Mouse (Mus musculus) heart, embryonic 16.5 days (tissue): ENCODE measurements around the gene Acoxl. TPM values are rescaled to one million over a fixed set of nuclear protein-coding genes. Genes with fewer than 3 reads are reported as not detected.

ENCODE experiments used
- ATAC-seq: fragments of 200-750 bp; cut with Nextera tagmentation; replicated peaks from 2 replicates; pipeline ENCODE4 v1.8.0; 2017; ENCODE audit warnings: moderate number of reproducible peaks; ENCODE audit not compliant: insufficient read depth, low FRiP score; ENCODE audit errors: extremely low read depth
- H3K27ac ChIP-seq: fragments of 300-500 bp; sonication (generic); 2 replicates; pipeline ENCODE4 v1.5.1; 2014; ENCODE audit warnings: mild to moderate bottlenecking, low read length, control low read depth, moderate library complexity
- H3K27me3 ChIP-seq: fragments of 300-500 bp; sonication (generic); 2 replicates; pipeline ENCODE4 v1.6.1; 2014; ENCODE audit warnings: low read length, mixed read lengths; ENCODE audit not compliant: control insufficient read depth, insufficient read depth
- H3K36me3 ChIP-seq: fragments of 300-500 bp; sonication (generic); 2 replicates; pipeline ENCODE4 v1.6.1; 2014; ENCODE audit not compliant: control insufficient read depth, insufficient read depth
- H3K4me1 ChIP-seq: fragments of 300-500 bp; sonication (generic); 2 replicates; pipeline ENCODE4 v1.6.1; 2014; ENCODE audit warnings: low read length, mixed read lengths; ENCODE audit not compliant: control insufficient read depth, insufficient read depth
- H3K4me2 ChIP-seq: fragments of 300-500 bp; sonication (generic); 2 replicates; pipeline ENCODE4 v1.6.1; 2014; ENCODE audit warnings: low read depth, mild to moderate bottlenecking, control low read depth, low read length
- H3K4me3 ChIP-seq: fragments of 300-500 bp; sonication (generic); 2 replicates; pipeline ENCODE4 v1.5.1; 2014; ENCODE audit warnings: mild to moderate bottlenecking, control low read depth, low read length
- H3K9ac ChIP-seq: fragments of 300-500 bp; sonication (generic); 2 replicates; pipeline ENCODE4 v1.6.1; 2014; ENCODE audit warnings: low read length, control low read depth
- H3K9me3 ChIP-seq: fragments of 300-500 bp; sonication (generic); replicated peaks from 2 replicates; pipeline ENCODE4 v1.6.1; 2016; ENCODE audit warnings: low read length; ENCODE audit not compliant: control insufficient read depth
- WGBS: fragments of 180-500 bp; shearing (Covaris S2); extraction: QIAGEN DNeasy Blood & Tissue Kit; methylation state at CpG from one replicate; pipeline ENCODE4 v1.1.7; 2014; 5-methylcytosine and 5-hydroxymethylcytosine counted together
- polyA plus RNA-seq: library from polyadenylated mRNA; unstranded; fragments of >200 nt; fragmentation: Nextera tagmentation; extraction: Ambion mirVana; gene quantifications from 2 replicates; pipeline ENCODE4 v1.2.1, GENCODE M21; 2015

The Acoxl gene
- polyA plus RNA-seq, 1 experiment from 2014 or later: 0.11 TPM

DNA sequence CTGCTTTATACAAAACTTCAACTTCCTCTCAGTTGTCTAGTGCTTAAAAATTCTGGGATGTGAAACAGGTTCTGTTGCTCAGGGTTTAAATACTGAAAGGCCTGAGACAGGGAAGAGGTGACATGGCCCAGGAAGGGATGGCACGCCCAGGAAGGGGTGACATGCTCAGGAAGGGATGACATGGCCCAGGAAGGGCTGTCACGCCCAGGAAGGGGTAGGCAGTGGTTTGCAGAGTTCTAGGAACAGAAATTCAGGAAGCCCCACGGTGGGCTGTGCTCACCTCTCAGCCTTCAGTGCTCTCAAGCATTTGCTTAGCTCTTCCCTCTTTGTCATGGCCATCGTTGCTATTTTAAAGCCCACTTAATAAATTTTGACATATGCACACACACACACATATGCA lies 216.2 kb downstream of the Acoxl start:
- H3K27ac ChIP-seq: no peak overlapping the region
- 60% methylated on average over 4 of the region's 4 CpGs for WGBS
- H3K27me3 ChIP-seq: no peaks in the 10 kb centered on the region
- peaks cover 3% of the 10 kb centered on the region; the same call in 1 of the 2 replicates for H3K9me3 ChIP-seq
- H3K4me1 ChIP-seq: no peaks in the 10 kb centered on the region
- H3K9ac ChIP-seq: no peak overlapping the region
- no peak overlapping the region for H3K4me2 ChIP-seq
- H3K4me3 ChIP-seq: no peak overlapping the region
- no peaks in the 10 kb centered on the region for H3K36me3 ChIP-seq
- ATAC-seq: no peak

DNA sequence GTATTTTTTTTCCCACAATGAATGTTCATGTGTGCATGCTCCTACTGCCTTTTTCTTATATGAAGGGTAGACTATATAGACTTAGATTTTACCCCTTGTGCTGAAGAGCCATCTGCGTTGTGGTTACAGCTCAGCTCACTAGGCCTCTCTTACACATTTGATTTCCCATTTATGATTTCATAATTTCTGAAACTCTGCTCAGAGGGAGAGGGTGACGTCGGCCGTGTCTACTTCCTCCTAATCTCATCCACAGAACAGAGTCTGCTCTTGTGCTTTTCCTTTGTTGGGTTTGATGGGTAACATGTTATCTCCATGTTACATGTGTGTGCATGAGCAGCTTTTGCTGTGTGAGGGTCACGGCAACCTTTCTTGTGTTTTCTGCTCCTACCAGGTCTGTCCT lies 219.2 kb downstream of the Acoxl start:
- Histone ChIP-seq H3K27ac (no peak overlapping the region), H3K4me2 (no peak overlapping the region), H3K9ac (no peak overlapping the region), H3K9me3 (peaks cover 3% of the 10 kb centered on the region; the same call in 1 of the 2 replicates), H3K27me3 (no peaks in the 10 kb centered on the region), H3K4me1 (no peaks in the 10 kb centered on the region), H3K4me3 (no peak overlapping the region), H3K36me3 (no peaks in the 10 kb centered on the region)
- WGBS: 89% methylated on average over 5 of the region's 5 CpGs
- no peak for ATAC-seq

DNA sequence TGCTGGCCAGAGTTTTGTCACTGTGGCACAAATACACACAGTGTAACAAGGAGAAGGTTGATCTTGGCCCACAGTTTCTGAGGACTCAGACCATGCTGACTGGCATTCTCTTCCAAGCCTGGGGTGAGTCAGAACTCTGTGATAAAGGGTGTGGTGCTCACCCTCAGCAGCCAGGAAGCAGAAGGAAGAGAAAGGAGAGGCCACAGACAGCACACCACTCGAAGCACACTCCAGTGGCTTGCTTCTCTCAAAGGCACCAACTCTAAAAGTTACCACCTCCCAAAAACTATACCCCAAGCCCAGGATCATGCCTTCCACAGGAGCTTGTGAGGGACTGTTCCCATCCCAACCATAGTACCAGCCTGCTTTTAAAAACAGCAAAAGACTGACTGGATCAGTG lies 220.0 kb downstream of the Acoxl start:
- H3K27ac ChIP-seq: no peak overlapping the region
- H3K27me3 ChIP-seq: no peaks in the 10 kb centered on the region
- H3K4me2 ChIP-seq: no peak overlapping the region
- H3K36me3 ChIP-seq: no peaks in the 10 kb centered on the region
- peaks cover 3% of the 10 kb centered on the region; the same call in 1 of the 2 replicates for H3K9me3 ChIP-seq
- ATAC-seq: no peak
- H3K4me1 ChIP-seq: no peaks in the 10 kb centered on the region
- H3K4me3 ChIP-seq: no peak overlapping the region
- no peak overlapping the region for H3K9ac ChIP-seq
- 40% methylated on average over 1 of the region's 1 CpGs for WGBS

DNA sequence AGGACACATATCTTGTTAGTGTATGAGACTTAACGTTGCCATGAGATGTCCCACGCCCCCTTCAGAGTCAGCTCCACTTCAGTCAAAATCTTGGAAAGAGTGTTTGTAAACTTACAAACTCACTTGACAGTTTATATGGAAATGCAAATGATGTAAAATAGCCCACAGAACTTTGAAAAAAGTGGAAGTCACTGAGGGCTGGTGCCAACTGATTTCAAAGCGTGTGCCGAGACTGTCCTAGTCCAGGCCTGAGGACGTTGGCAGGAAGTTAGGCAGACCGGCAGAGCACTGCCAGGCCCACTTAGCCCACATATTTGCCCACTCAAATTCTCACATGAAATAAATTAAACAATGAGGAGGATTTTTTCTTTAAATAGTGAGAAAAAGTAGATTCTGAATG lies 221.5 kb downstream of the Acoxl start:
- H3K9ac ChIP-seq: no peak overlapping the region
- no peaks in the 10 kb centered on the region for H3K4me1 ChIP-seq
- no peak overlapping the region for H3K27ac ChIP-seq
- WGBS: 65% methylated on average over 6 of the region's 6 CpGs
- H3K9me3 ChIP-seq: no peaks in the 10 kb centered on the region
- no peaks in the 10 kb centered on the region for H3K36me3 ChIP-seq
- no peaks in the 10 kb centered on the region for H3K27me3 ChIP-seq
- no peak overlapping the region for H3K4me2 ChIP-seq
- no peak for ATAC-seq
- no peak overlapping the region for H3K4me3 ChIP-seq

DNA sequence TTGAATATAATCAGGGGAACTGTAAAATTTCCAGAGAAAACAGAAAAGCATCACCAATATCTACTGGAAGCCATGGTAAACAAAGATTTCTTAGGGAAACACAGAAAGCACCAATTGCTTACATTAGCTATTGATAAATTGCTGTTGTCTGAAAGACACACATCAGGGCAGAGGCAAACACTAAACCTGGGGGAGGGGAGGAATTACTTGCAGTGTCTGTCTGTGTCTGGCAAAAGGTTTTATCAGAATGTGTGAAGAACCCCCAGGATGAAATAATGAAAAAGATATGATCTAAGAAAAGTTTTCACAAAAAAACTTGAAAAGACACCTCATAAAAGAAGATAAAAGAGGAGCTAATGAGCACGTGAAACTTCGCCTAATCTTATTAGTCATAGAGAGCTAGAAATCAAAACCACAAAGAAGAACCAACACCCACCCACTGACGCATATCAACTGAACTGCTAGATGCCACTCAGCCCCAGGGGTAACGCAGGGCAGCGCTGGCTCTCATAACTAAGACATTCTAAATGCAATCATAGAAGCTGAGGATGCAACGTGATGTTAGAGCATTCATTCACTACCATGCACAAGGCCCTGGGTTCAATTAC lies 222.1 kb downstream of the Acoxl start:
- no peak overlapping the region for H3K4me3 ChIP-seq
- no peaks in the 10 kb centered on the region for H3K36me3 ChIP-seq
- H3K4me1 ChIP-seq: no peaks in the 10 kb centered on the region
- H3K27ac ChIP-seq: no peak overlapping the region
- no peak overlapping the region for H3K9ac ChIP-seq
- no peak overlapping the region for H3K4me2 ChIP-seq
- 50% methylated on average over 6 of the region's 6 CpGs for WGBS
- H3K9me3 ChIP-seq: no peaks in the 10 kb centered on the region
- no peak for ATAC-seq
- H3K27me3 ChIP-seq: no peaks in the 10 kb centered on the region

DNA sequence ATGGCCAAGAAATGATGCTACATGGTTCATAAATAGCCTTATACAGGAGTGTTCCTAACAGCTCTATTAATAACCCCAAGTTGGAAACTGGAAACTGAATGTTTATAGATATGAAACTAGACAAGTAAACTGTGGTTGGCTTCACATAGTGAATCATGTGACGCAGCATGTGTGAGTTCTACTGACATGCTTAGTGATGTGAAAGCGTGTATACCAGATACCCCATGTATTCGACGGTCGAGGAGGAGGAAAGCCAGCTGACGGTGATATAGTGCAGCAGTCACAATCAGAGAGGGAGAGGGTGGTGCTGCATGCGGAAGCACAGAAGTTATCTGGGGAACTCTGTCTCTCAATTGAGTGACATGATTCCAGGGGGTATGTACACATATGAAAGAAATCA lies 222.8 kb downstream of the Acoxl start:
- Histone ChIP-seq H3K36me3 (no peaks in the 10 kb centered on the region), H3K9ac (no peak overlapping the region), H3K4me2 (no peak overlapping the region), H3K27me3 (no peaks in the 10 kb centered on the region), H3K4me1 (no peaks in the 10 kb centered on the region), H3K4me3 (no peak overlapping the region), H3K27ac (no peak overlapping the region), H3K9me3 (no peaks in the 10 kb centered on the region)
- 40% methylated on average over 7 of the region's 7 CpGs for WGBS
- ATAC-seq: no peak

DNA sequence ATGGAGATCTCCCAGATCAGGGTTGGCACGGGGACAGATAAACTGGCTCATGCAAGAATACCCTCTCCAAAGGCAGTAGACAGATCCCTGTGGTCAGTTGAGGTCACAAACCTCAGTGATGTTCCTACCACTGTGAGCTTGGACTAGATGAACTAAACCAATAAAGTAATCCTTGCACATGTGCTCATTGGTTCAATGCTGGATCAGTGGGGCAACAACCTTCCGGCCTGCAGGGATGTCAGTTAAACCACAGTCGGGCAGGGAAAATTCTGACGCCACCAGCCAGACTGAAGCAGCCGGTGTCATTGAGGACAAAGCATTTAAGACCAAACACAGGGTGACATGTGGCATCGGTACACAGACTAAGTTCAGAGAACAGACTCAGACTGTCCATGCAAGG lies 224.1 kb downstream of the Acoxl start:
- Histone ChIP-seq H3K27ac (no peak overlapping the region), H3K4me2 (no peak overlapping the region), H3K27me3 (no peaks in the 10 kb centered on the region), H3K36me3 (no peaks in the 10 kb centered on the region), H3K9ac (no peak overlapping the region), H3K4me3 (no peak overlapping the region), H3K9me3 (no peaks in the 10 kb centered on the region), H3K4me1 (no peaks in the 10 kb centered on the region)
- ATAC-seq: no peak
- WGBS: 83% methylated on average over 6 of the region's 6 CpGs

DNA sequence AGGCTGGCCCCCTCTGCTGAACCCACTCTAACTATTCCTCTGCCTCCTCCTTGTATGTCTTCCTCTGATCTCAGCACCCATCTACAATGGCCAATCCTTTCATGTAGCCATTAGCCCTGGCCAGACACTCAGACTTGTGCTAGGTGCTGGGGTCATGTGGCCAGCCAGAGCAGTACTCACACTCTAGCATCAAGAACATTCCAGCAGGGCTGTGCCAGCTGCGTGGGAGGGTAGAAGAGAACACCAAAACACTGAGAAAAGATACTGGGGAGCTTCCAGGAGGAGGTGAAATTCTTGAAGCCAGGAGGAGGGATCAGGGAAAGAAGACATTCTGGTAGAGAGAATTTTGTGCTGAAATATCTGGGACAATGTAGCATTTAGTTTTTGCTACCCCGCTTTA lies 226.3 kb downstream of the Acoxl start:
- 87% methylated on average over 2 of the region's 2 CpGs for WGBS
- Histone ChIP-seq H3K4me1 (no peaks in the 10 kb centered on the region), H3K27ac (no peak overlapping the region), H3K36me3 (no peaks in the 10 kb centered on the region), H3K4me3 (no peak overlapping the region), H3K9ac (no peak overlapping the region), H3K4me2 (no peak overlapping the region), H3K9me3 (no peaks in the 10 kb centered on the region), H3K27me3 (no peaks in the 10 kb centered on the region)
- no peak for ATAC-seq

DNA sequence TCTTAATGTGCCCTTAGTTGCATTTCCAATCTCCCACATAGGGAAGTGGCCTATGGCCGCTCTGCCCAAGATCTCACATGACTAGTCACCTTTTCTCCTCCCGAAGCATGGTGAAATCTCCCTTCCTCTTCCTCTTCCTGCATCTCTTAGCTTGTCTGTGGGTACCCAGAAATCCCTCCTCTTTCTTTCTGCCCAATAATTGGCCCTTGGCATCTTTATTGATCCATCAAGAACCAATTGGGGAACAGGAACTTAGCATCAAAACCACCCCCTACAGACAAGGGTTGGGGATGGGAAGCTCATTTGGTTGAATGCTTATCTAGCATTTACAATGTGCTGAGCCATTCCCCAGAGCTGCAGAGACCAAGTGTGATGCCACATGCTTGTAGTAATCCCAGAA lies 226.9 kb downstream of the Acoxl start:
- H3K36me3 ChIP-seq: no peaks in the 10 kb centered on the region
- WGBS: 82% methylated on average over 2 of the region's 2 CpGs
- no peaks in the 10 kb centered on the region for H3K9me3 ChIP-seq
- no peaks in the 10 kb centered on the region for H3K27me3 ChIP-seq
- no peak overlapping the region for H3K4me2 ChIP-seq
- no peak for ATAC-seq
- no peaks in the 10 kb centered on the region for H3K4me1 ChIP-seq
- H3K4me3 ChIP-seq: no peak overlapping the region
- no peak overlapping the region for H3K27ac ChIP-seq
- no peak overlapping the region for H3K9ac ChIP-seq
